Mouse (Mus musculus): Measurements from ENCODE around the gene St8sia6. TPM values are rescaled to one million over a fixed set of nuclear protein-coding genes. Genes with fewer than 3 reads are reported as not detected.
"Not testable (repeated sequence)": the region's sequence is repeated elsewhere in the genome, so short reads cannot be mapped to it uniquely, and the experiment has no call there.

St8sia6 gene
- polyA plus RNA-seq, 1 experiment from 2014 or later = 0.72 TPM

DNA sequence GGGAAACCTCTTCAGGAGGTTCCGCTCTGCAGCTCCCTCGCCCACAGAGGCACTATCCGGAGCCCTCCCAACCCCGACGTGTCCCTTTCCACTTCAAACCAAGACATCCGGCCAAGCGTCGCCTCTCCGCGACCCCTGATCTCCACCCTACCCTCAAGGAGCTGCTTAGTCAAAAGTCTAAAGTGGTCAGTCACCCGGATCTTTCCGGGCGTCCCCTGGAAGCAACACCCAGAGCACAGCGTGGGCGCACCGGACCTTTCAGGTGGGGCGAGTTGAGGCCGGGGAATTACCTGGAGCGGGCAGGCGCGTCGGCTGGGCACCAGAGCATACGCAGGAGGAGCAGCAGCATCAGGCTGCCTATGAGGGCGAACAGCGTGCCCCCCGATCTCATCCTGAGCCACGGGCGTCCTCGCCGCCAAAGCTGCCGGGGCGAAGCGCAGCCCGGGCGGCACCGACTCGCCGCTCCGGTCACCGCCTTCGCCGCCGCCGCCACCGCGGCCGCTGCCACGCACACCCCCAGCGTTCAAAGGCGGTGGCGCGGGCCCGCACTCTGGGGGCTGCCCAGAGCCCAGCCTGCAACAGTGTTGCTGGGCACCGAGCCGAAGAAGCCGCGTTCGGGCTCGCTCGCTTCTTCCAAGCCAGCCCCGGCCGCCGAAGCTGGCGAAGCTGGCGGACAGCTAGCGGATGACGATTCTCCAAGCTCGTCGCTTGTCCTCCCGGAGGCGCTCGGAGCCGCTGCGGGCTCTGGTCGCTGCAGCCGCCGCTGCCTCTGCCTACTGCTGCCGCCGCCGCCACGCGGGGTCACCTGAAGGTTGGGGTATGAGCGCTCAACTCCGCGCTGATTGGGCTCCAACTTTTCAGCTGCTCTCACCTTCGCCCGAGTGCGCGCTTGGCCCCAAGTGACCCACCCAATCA, 553 bp downstream of the St8sia6 start:
- no peak overlapping the region for H3K27ac ChIP-seq (ENCODE audit: low read depth)
- H3K4me2 ChIP-seq (ENCODE audit: low read length) = peak overlapping the region; percentile 97
- WGBS = under 1% methylated on average over 75 of the region's 89 CpGs
- peak; percentile 75 for ATAC-seq (replicated peaks; ENCODE audit: low FRiP score, low TSS enrichment, low read depth)
- H3K9ac ChIP-seq (ENCODE audit: low read length) = peak overlapping the region; percentile 40
- peak overlapping the region; percentile 55 for H3K4me3 ChIP-seq (ENCODE audit: low read depth, low read length)
- no peaks in the 10 kb centered on the region for H3K4me1 ChIP-seq (replicated peaks; ENCODE audit: control insufficient read depth, insufficient read depth, low read length)
- H3K9me3 ChIP-seq (ENCODE audit: control insufficient read depth, low read length) = no peaks in the 10 kb centered on the region
- peaks cover 49% of the 10 kb centered on the region for H3K27me3 ChIP-seq (replicated peaks; ENCODE audit: control insufficient read depth, insufficient read depth, low read length)
- peak; percentile 72 for DNase-seq (ENCODE audit: low spot score)
- H3K36me3 ChIP-seq (ENCODE audit: control insufficient read depth, insufficient read depth, low read length) = no peaks in the 10 kb centered on the region

DNA sequence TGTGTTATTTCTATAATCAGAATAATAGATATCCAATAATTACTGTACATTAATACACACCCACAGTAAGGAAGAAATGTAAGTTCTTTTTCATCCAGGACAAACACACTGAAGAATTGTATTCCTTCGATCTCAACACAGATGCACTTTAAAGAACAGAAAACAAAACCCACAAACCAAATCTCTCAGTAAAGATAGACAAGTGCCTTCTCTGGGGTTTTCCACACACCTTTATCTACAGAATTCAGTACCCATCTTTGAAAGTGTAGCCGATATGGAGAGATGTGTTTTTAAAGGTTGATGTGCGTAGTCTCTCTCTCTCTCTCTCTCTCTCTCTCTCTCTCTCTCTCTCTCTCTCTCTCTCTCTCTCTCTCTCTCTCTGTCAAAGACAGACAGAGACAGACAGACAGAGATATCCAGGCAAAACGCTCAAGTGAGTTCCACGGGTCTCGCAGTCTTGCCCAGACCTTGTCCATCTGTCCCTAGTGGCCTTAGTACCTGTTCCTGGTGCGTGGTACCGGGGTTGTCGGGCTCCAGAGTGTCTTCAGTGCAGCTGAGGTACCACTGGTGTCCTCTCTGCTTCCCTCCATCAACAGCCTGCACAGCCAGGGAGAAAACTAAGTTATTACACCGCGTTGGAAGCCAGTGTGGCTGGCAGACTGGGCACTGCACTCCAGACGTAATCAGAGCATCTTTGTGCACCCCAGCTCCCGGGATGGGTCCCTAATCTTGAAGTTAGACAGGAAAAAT, 1.4 kb downstream of the St8sia6 start:
- 45% methylated on average over 13 of the region's 13 CpGs for WGBS
- H3K9ac ChIP-seq (ENCODE audit: low read length) = no peak overlapping the region
- no peaks in the 10 kb centered on the region for H3K36me3 ChIP-seq (ENCODE audit: control insufficient read depth, insufficient read depth, low read length)
- peak overlapping the region; percentile 97 for H3K4me2 ChIP-seq (ENCODE audit: low read length)
- H3K4me3 ChIP-seq (ENCODE audit: low read depth, low read length) = peak overlapping the region; percentile 55
- no peaks in the 10 kb centered on the region for H3K4me1 ChIP-seq (replicated peaks; ENCODE audit: control insufficient read depth, insufficient read depth, low read length)
- DNase-seq (ENCODE audit: low spot score) (no peak), ATAC-seq (replicated peaks; ENCODE audit: low FRiP score, low TSS enrichment, low read depth) (no peak)
- no peak overlapping the region for H3K27ac ChIP-seq (ENCODE audit: low read depth)
- H3K27me3 ChIP-seq (replicated peaks; ENCODE audit: control insufficient read depth, insufficient read depth, low read length) = peaks cover 43% of the 10 kb centered on the region
- no peaks in the 10 kb centered on the region for H3K9me3 ChIP-seq (ENCODE audit: control insufficient read depth, low read length)

DNA sequence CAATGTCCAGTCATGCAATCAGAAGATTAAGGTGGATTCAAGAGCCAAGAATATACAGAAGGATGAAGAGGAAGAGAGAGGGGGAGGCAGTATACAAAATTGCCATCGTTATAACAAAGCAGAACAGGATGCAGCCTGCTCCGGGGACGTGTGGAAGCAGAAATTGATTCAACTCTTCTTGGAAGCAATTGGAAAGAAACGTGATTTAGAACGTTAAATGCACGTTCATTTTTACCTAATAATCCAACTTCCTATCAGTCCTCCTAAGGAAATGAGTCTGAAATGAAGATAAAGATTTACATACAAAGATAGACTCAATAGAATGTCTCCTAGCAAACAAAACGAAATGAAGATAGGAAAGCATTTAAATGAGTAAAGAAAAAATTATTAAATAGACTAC, 2.3 kb downstream of the St8sia6 start:
- H3K27ac ChIP-seq (ENCODE audit: low read depth) = no peak overlapping the region
- H3K27me3 ChIP-seq (replicated peaks; ENCODE audit: control insufficient read depth, insufficient read depth, low read length) = peaks cover 43% of the 10 kb centered on the region
- no peaks in the 10 kb centered on the region for H3K36me3 ChIP-seq (ENCODE audit: control insufficient read depth, insufficient read depth, low read length)

DNA sequence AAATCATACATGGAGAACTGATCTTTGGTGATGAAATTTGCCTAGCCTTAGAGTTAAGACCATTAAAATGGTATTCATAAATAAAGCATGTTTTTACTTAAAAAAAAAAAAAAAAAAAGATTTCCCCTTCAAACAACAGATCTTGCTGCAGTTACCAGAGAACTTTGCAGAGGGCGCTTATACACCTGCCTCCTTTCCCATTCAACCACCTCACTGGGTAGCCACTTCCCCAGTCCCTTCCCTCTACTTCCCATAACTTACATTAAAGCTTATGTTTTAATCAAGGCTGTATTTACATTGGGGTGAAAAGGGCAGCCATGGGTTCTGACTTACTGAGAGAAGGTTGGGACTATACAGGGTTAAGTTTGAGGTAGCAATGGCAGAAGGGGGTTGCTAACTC, 4.5 kb downstream of the St8sia6 start:
- no peak overlapping the region for H3K9ac ChIP-seq (ENCODE audit: low read length)
- 18% methylated on average over 1 of the region's 1 CpGs for WGBS
- H3K4me2 ChIP-seq (ENCODE audit: low read length) = no peak overlapping the region
- peaks cover 34% of the 10 kb centered on the region for H3K27me3 ChIP-seq (replicated peaks; ENCODE audit: control insufficient read depth, insufficient read depth, low read length)
- no peak overlapping the region for H3K27ac ChIP-seq (ENCODE audit: low read depth)
- H3K4me1 ChIP-seq (replicated peaks; ENCODE audit: control insufficient read depth, insufficient read depth, low read length) = no peaks in the 10 kb centered on the region
- no peaks in the 10 kb centered on the region for H3K9me3 ChIP-seq (ENCODE audit: control insufficient read depth, low read length)
- no peak overlapping the region for H3K4me3 ChIP-seq (ENCODE audit: low read depth, low read length)
- H3K36me3 ChIP-seq (ENCODE audit: control insufficient read depth, insufficient read depth, low read length) = no peaks in the 10 kb centered on the region
- DNase-seq (ENCODE audit: low spot score) = no peak
- ATAC-seq (replicated peaks; ENCODE audit: low FRiP score, low TSS enrichment, low read depth) = no peak

More for the DNA sequence above, 2.3 kb downstream of the St8sia6 start:
- DNase-seq (ENCODE audit: low spot score) = no peak
- no peak overlapping the region for H3K9ac ChIP-seq (ENCODE audit: low read length)
- ATAC-seq (replicated peaks; ENCODE audit: low FRiP score, low TSS enrichment, low read depth) = no peak
- WGBS = 70% methylated on average over 7 of the region's 7 CpGs
- no peak overlapping the region for H3K4me2 ChIP-seq (ENCODE audit: low read length)
- no peaks in the 10 kb centered on the region for H3K4me1 ChIP-seq (replicated peaks; ENCODE audit: control insufficient read depth, insufficient read depth, low read length)
- no peak overlapping the region for H3K4me3 ChIP-seq (ENCODE audit: low read depth, low read length)
- no peaks in the 10 kb centered on the region for H3K9me3 ChIP-seq (ENCODE audit: control insufficient read depth, low read length)

DNA sequence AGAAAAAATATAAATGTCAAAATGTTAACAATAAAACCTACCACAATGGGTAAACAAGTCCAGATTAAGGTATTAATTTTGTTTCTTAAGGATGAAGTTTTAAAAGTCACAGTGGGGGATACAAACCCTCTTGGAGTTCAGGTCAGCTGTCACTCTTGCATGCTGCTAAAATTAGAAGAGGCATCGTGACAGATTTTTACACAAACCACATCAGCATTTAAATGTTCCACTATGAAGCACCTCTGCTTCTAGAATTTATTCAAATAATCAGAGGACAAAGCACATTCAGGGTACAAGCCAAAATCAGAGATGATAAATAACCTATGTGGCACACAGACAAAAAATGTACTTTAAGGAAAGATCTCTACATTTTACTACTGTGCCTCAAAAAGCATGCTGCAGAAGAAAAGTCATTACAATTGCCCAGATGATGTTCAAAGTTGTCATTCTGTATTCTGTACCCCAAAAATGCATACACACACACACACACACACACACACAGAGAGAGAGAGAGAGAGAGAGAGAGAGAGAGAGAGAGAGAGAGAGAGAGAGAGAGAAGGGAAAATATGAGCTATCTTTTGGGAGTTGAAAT, 7.2 kb downstream of the St8sia6 start:
- ATAC-seq (replicated peaks; ENCODE audit: low FRiP score, low TSS enrichment, low read depth) (no peak), DNase-seq (ENCODE audit: low spot score) (no peak)
- no peak overlapping the region for H3K4me3 ChIP-seq (ENCODE audit: low read depth, low read length)
- H3K9me3 ChIP-seq (ENCODE audit: control insufficient read depth, low read length) = no peaks in the 10 kb centered on the region
- H3K36me3 ChIP-seq (ENCODE audit: control insufficient read depth, insufficient read depth, low read length) = no peaks in the 10 kb centered on the region
- WGBS = 69% methylated on average over 1 of the region's 1 CpGs
- H3K27ac ChIP-seq (ENCODE audit: low read depth) = no peak overlapping the region
- no peaks in the 10 kb centered on the region for H3K4me1 ChIP-seq (replicated peaks; ENCODE audit: control insufficient read depth, insufficient read depth, low read length)
- no peak overlapping the region for H3K9ac ChIP-seq (ENCODE audit: low read length)
- H3K4me2 ChIP-seq (ENCODE audit: low read length) = no peak overlapping the region
- H3K27me3 ChIP-seq (replicated peaks; ENCODE audit: control insufficient read depth, insufficient read depth, low read length) = peaks cover 12% of the 10 kb centered on the region; the same call in 1 of the 2 replicates

DNA sequence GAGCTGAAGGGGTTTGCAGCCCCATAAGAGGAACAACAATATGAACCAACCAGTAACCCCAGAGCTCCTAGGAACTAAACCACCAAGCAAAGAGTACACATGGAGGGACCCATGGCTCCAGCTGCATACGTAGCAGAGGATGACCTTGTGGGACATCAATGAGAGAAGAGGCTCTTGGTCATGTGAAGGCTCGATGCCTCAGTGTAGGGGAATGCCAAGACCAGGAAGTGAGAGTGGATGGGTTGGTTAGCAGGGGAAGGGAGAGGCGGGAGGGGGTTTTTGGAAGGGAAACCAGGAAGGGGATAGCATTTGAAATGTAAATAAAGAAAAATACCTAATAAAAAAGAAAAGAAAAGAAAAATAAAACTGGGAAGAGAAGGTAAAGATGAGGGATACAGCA, 7.9 kb downstream of the St8sia6 start:
- not testable (repeated sequence) for H3K4me3 ChIP-seq (ENCODE audit: low read depth, low read length); H3K4me1 ChIP-seq (replicated peaks; ENCODE audit: control insufficient read depth, insufficient read depth, low read length); ATAC-seq (replicated peaks; ENCODE audit: low FRiP score, low TSS enrichment, low read depth); H3K9me3 ChIP-seq (ENCODE audit: control insufficient read depth, low read length); H3K27ac ChIP-seq (ENCODE audit: low read depth); H3K4me2 ChIP-seq (ENCODE audit: low read length); H3K36me3 ChIP-seq (ENCODE audit: control insufficient read depth, insufficient read depth, low read length); H3K27me3 ChIP-seq (replicated peaks; ENCODE audit: control insufficient read depth, insufficient read depth, low read length); H3K9ac ChIP-seq (ENCODE audit: low read length); DNase-seq (ENCODE audit: low spot score)
- WGBS = 63% methylated on average over 3 of the region's 3 CpGs

DNA sequence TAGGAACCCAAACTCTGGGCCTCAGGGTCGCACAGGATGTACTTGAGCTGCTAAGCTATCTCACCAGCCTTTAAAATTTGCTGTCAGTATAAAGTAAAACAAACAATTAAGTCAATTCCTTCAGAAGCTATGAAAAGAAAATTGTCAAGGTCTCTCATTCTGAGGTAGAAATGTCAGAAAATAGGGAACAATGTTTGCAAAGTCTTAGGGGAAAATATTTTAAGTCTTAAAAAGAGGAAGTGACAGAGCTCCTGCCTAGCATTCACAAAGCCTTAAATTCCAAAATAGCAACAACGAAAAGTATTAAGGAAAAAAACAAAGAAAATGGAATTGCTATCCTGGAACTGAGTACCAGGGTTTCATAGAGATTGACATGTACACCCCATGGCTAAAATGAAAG, 8.6 kb downstream of the St8sia6 start:
- no peak for ATAC-seq (replicated peaks; ENCODE audit: low FRiP score, low TSS enrichment, low read depth)
- Histone ChIP-seq H3K27me3 (replicated peaks; ENCODE audit: control insufficient read depth, insufficient read depth, low read length) (0 out of 2 replicates have a peak, but pooled peaks cover 7% of the 10 kb centered on the region), H3K9me3 (ENCODE audit: control insufficient read depth, low read length) (no peaks in the 10 kb centered on the region), H3K27ac (ENCODE audit: low read depth) (no peak overlapping the region), H3K36me3 (ENCODE audit: control insufficient read depth, insufficient read depth, low read length) (no peaks in the 10 kb centered on the region), H3K9ac (ENCODE audit: low read length) (no peak overlapping the region), H3K4me3 (ENCODE audit: low read depth, low read length) (no peak overlapping the region), H3K4me2 (ENCODE audit: low read length) (no peak overlapping the region), H3K4me1 (replicated peaks; ENCODE audit: control insufficient read depth, insufficient read depth, low read length) (no peaks in the 10 kb centered on the region)
- WGBS = 85% methylated on average over 2 of the region's 2 CpGs
- no peak for DNase-seq (ENCODE audit: low spot score)

DNA sequence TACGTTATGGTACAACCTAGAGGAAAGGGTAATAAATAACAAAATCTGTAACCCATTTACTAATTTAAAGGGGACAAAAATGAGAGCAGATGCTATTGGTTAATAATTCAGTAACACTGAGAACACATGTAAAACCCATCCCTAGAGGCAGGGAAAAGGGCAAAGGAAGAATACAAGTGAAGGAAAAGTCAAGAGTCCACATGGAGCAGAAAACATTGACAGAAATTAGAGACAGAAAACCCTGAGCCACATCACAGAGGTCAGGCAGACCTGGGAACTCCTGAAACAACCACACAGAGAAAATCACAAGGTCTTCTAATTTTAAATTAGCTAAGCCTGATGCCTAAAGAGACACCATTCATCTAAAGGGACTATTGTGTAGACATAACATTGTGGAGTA, 9.4 kb downstream of the St8sia6 start:
- no peak overlapping the region for H3K27ac ChIP-seq (ENCODE audit: low read depth)
- H3K4me1 ChIP-seq (replicated peaks; ENCODE audit: control insufficient read depth, insufficient read depth, low read length) = no peaks in the 10 kb centered on the region
- no peak overlapping the region for H3K4me3 ChIP-seq (ENCODE audit: low read depth, low read length)
- no peaks in the 10 kb centered on the region for H3K9me3 ChIP-seq (ENCODE audit: control insufficient read depth, low read length)
- H3K4me2 ChIP-seq (ENCODE audit: low read length) = no peak overlapping the region
- no peaks in the 10 kb centered on the region for H3K36me3 ChIP-seq (ENCODE audit: control insufficient read depth, insufficient read depth, low read length)
- ATAC-seq (replicated peaks; ENCODE audit: low FRiP score, low TSS enrichment, low read depth) (no peak), DNase-seq (ENCODE audit: low spot score) (no peak)
- H3K27me3 ChIP-seq (replicated peaks; ENCODE audit: control insufficient read depth, insufficient read depth, low read length) = 0 out of 2 replicates have a peak, but pooled peaks cover 1% of the 10 kb centered on the region
- WGBS = 81% methylated on average over 1 of the region's 1 CpGs
- no peak overlapping the region for H3K9ac ChIP-seq (ENCODE audit: low read length)

Data from intestine, embryonic 14.5 days (tissue).